Mouse (Mus musculus) E14TG2a.4 (cell line): ENCODE measurements around the gene Prtg.

Source experiments
- H3K27me3 ChIP-seq: 2 replicates; pipeline ENCODE4 v1.6.1; 2014; ENCODE audit warnings: low read length, control low read depth; ENCODE audit not compliant: insufficient read depth
- H3K36me3 ChIP-seq: 2 replicates; pipeline ENCODE4 v1.6.1; 2014; ENCODE audit warnings: low read length, control low read depth; ENCODE audit not compliant: insufficient read depth
- H3K4me1 ChIP-seq: replicated peaks from 2 replicates; pipeline ENCODE4 v1.6.1; 2014; ENCODE audit warnings: low read depth, low read length, control low read depth
- H3K4me3 ChIP-seq: replicated peaks from 2 replicates; pipeline ENCODE4 v1.5.1; 2014; ENCODE audit warnings: mild to moderate bottlenecking, low read length
- H3K9me3 ChIP-seq: 2 replicates; pipeline ENCODE4 v1.6.1; 2014; ENCODE audit warnings: low read length, control low read depth
- CTCF ChIP-seq: conservative IDR thresholded peaks from 2 replicates; pipeline ENCODE4 v1.5.1; 2014; ENCODE audit warnings: low read length
- NANOG ChIP-seq: IDR thresholded peaks from 2 replicates; pipeline ENCODE4 v1.6.1; 2014; ENCODE audit warnings: borderline replicate concordance, low read length, mixed read lengths
- POU5F1 ChIP-seq: IDR thresholded peaks from 2 replicates; pipeline ENCODE4 v1.6.1; 2014; ENCODE audit warnings: low read length, borderline replicate concordance

Prtg gene

DNA sequence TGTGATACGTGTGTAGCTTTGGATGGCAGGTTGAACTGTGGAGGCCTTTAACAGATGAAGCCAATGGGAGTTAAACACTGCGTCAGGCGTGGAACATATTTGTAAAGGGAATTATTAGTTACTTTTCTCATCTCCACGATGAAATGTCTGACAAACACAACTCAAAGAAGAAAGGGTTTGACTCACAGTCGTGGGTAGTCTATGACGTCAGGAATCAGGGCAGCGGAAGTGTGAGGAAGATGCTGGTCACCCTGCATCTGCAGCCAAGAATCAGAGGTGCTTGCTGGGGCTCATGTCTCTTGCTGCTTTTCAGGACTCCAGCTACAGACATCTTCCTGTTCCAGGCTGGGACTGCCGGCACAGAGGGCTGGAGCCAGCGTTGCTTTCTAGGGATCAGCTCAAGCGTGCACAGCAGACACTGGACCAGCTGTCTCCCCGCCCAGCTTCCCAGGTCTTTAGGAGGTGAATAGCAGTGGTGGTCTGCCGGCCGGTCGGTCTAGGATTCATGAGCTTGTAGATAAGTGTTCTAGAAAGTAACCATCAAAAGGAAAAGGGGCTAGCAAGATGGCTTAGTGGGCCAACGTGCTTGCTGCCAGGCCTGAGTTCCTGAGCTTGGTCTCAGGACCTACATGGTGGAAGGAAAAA lies 32.8 kb downstream of the Prtg start:
- H3K4me3 ChIP-seq, result no peak overlapping the region
- TF ChIP-seq CTCF (no peak), POU5F1 (no peak), NANOG (no peak)
- no peaks in the 10 kb centered on the region for H3K36me3 ChIP-seq
- no peaks in the 10 kb centered on the region for H3K27me3 ChIP-seq
- H3K9me3 ChIP-seq, result no peaks in the 10 kb centered on the region
- peaks cover 40% of the 10 kb centered on the region for H3K4me1 ChIP-seq

DNA sequence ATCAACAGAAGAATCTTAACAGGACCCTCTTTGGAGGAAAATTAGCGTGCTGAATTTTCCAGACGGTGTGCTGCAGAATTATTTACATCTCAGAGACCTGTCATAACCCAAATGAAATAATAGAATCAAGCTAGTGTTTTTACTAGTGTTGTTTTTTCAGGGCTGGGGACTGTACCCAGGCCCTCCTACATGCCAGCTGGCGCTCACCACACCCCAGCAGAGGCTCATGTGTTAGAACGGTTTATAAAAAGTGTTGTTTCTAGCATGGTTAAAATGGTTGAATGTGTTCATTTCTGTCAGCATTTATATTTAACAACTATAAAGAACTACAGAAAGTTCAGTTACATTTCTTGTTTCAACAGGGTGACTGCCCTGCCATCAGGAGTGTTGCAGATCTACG lies 37.8 kb downstream of the Prtg start:
- no peaks in the 10 kb centered on the region for H3K27me3 ChIP-seq
- H3K36me3 ChIP-seq, result peaks cover 7% of the 10 kb centered on the region; the same call in 1 of the 2 replicates
- peaks cover 10% of the 10 kb centered on the region for H3K4me1 ChIP-seq
- 0 out of 2 replicates have a peak, but pooled peaks cover 3% of the 10 kb centered on the region for H3K9me3 ChIP-seq
- TF ChIP-seq POU5F1 (no peak), CTCF (no peak), NANOG (no peak)
- no peak overlapping the region for H3K4me3 ChIP-seq

DNA sequence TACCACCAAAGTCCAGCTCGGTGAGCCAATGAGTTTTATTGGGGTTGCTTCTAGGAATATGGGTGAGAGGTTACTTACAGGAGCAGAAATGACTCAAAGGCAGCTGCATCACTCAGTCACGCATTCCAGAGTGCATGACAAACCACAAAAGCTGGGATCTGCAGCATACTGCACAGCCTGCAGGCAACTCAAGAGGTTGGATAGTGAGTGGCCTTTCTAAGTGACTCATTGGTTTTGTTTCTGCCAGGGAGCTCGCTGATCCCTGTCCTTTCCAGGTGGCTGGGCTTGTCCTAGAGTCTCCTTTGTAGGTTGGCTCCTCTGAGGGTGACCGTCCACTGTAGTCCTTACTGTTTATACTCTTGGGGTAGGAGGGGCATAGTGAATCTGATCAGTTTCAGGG lies 39.5 kb downstream of the Prtg start:
- TF ChIP-seq NANOG, result no peak
- no peak for TF ChIP-seq CTCF
- TF ChIP-seq POU5F1, result no peak
- no peak overlapping the region for H3K4me3 ChIP-seq
- peaks cover 7% of the 10 kb centered on the region; the same call in 1 of the 2 replicates for H3K36me3 ChIP-seq
- H3K9me3 ChIP-seq, result 0 out of 2 replicates have a peak, but pooled peaks cover 3% of the 10 kb centered on the region
- H3K27me3 ChIP-seq, result no peaks in the 10 kb centered on the region
- 0 out of 2 replicates have a peak, but pooled peaks cover 7% of the 10 kb centered on the region for H3K4me1 ChIP-seq

DNA sequence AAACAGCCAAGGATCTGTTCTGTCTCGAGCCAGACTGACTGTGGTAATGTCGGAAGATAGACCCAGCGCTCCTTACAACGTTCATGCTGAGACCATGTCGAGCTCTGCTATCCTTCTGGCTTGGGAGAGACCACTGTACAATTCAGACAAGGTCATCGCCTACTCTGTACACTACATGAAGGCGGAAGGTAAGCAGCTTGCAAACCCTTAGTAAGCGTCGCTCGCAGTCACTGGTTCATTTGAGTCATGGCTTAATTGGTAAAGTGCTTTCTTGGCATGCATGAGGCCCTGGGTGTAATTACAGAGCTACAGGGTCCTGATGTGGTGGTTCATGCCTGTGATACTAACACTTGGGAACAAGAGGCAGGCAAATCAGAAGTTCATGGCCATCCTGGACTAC lies 44.9 kb downstream of the Prtg start:
- H3K9me3 ChIP-seq, result 0 out of 2 replicates have a peak, but pooled peaks cover 3% of the 10 kb centered on the region
- H3K27me3 ChIP-seq, result no peaks in the 10 kb centered on the region
- peaks cover 12% of the 10 kb centered on the region for H3K36me3 ChIP-seq
- peaks cover 22% of the 10 kb centered on the region for H3K4me1 ChIP-seq
- H3K4me3 ChIP-seq, result no peak overlapping the region
- no peak for TF ChIP-seq NANOG
- TF ChIP-seq CTCF, result no peak
- TF ChIP-seq POU5F1, result no peak

DNA sequence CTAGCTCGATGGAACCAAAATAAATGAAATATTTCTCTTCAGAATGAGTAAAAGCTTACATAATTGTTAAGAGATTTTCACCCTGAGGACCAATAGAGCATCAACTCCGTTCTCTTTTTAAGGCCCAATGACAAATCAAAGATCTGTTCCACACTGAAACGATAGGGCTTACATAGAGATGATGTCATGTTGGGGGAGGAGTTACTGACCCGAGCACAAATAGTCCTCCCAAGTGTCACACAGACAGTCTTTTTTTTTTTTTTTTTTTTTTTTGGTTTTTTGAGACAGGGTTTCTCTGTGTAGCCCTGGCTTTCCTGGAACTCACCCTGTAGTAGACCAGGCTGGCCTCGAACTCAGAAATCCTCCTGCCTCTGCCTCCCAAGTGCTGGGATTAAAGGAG lies 45.3 kb downstream of the Prtg start:
- no peak for TF ChIP-seq POU5F1
- TF ChIP-seq NANOG, result no peak
- TF ChIP-seq CTCF, result no peak
- Histone ChIP-seq H3K36me3 (peaks cover 12% of the 10 kb centered on the region), H3K27me3 (no peaks in the 10 kb centered on the region), H3K4me1 (peaks cover 26% of the 10 kb centered on the region), H3K4me3 (no peak overlapping the region), H3K9me3 (0 out of 2 replicates have a peak, but pooled peaks cover 3% of the 10 kb centered on the region)

DNA sequence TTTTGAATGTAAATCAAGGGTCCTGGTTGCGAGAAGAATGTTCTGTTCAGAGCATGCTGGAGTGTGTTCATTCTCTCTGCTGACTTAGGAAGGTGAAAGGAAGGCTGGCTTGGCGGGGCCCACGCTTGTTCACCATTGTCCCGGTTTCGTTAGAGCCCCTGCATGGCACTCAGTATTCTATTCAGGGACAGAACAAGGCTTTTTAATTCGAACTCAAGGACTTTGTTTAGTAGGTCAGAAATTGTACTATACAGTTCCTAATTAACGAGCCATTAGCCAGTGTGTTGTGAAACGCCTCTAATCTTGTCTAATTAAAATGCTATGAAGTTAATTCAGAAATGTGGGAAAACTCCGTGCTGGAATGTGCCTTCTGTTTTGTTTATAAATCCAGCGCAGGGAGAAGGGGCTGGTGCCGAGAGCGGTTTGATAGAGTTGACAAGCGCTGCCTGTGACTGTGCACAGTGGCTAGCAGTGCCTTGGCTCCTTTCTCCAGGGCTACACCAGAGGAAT lies 47.1 kb downstream of the Prtg start:
- Histone ChIP-seq H3K36me3 (peaks cover 16% of the 10 kb centered on the region), H3K27me3 (no peaks in the 10 kb centered on the region), H3K9me3 (0 out of 2 replicates have a peak, but pooled peaks cover 3% of the 10 kb centered on the region), H3K4me1 (peaks cover 28% of the 10 kb centered on the region), H3K4me3 (no peak overlapping the region)
- no peak for TF ChIP-seq POU5F1
- no peak for TF ChIP-seq CTCF
- no peak for TF ChIP-seq NANOG

DNA sequence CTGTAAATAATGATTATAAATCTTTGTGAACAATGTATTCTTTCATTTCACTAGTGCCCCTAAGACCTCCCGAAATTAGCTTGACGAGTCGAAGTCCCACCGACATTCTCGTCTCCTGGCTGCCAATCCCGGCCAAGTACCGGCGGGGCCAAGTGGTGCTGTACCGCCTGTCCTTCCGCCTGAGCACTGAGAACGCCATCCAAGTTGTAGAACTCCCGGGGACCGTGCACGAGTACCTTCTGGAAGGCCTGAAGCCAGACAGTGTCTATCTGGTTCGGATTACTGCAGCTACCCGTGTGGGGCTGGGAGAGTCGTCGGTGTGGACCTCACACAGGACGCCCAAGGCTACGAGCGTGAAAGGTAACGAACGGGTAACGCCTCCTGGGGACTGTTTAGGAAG lies 50.0 kb downstream of the Prtg start:
- peak overlapping the region; percentile 67 for H3K4me3 ChIP-seq
- peaks cover 31% of the 10 kb centered on the region for H3K4me1 ChIP-seq
- TF ChIP-seq CTCF (no peak), POU5F1 (no peak), NANOG (no peak)
- peaks cover 9% of the 10 kb centered on the region for H3K36me3 ChIP-seq
- H3K27me3 ChIP-seq, result no peaks in the 10 kb centered on the region
- no peaks in the 10 kb centered on the region for H3K9me3 ChIP-seq

DNA sequence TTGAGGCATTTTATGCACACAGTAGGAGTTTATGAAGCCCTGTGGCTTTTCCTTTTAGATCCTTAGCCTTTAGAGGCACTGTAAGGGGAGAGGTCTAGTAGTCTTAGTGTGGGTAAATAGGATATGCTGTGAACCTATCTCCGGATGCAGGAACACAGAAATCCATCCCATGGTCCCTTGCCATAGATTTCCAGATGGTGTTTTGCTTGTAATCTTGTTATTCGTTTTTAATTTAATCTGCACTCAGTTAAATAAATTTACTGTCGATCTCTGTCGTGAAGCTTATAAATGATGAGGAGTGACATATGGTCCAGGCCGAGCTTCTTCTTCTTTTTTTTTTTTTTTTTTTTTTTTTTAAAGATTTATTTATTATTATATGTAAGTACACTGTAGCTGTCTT lies 54.1 kb downstream of the Prtg start:
- Histone ChIP-seq H3K36me3 (peaks cover 8% of the 10 kb centered on the region; the same call in 1 of the 2 replicates), H3K9me3 (no peaks in the 10 kb centered on the region), H3K27me3 (no peaks in the 10 kb centered on the region), H3K4me3 (no peak overlapping the region), H3K4me1 (peaks cover 14% of the 10 kb centered on the region)
- no peak for TF ChIP-seq CTCF
- no peak for TF ChIP-seq POU5F1
- no peak for TF ChIP-seq NANOG
